Mouse (Mus musculus) common myeloid progenitor, adult 5-6 weeks (primary cell): ENCODE data around the gene Dctn1. TPM values are rescaled to one million over a fixed set of nuclear protein-coding genes. Genes with fewer than 3 reads are reported as not detected.

ENCODE experiments used
- ATAC-seq: replicated peaks from 2 replicates; pipeline ENCODE4 v1.8.0; 2016; ENCODE audit warnings: low read depth, mild to moderate bottlenecking, moderate TSS enrichment, inconsistent platforms; ENCODE audit not compliant: poor library complexity, severe bottlenecking
- total RNA-seq: library from RNA; stranded (forward); fragments of 200-1000, 187-1606 nt; gene quantifications from 2 replicates; pipeline ENCODE4 v1.2.3, GENCODE M21; 2017

The Dctn1 gene
- total RNA-seq, 1 experiment from 2014 or later, result 52.2 TPM

DNA sequence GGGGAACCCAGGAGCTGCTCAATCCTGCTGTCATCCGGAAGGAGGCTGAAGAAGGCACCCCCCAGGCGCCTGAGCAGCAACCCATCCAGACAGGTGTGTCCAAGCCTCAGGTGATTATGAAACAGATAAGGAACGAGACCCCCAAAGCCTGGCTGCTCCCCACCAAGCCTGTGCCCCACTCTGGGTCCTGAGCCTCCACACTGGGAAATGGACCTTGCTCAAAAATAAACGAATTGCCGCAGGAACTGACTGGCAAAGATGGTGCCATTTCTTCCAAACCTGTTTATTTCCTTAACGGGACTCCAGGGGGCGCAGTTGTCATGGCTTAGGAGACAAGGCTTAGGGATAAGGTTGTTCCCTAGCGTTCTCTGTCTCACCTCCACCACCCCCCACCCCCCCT, 3.0 kb upstream of the Dctn1 start:
- ATAC-seq, result 0 out of 2 replicates have a peak, but pooled peaks have one; percentile 9

DNA sequence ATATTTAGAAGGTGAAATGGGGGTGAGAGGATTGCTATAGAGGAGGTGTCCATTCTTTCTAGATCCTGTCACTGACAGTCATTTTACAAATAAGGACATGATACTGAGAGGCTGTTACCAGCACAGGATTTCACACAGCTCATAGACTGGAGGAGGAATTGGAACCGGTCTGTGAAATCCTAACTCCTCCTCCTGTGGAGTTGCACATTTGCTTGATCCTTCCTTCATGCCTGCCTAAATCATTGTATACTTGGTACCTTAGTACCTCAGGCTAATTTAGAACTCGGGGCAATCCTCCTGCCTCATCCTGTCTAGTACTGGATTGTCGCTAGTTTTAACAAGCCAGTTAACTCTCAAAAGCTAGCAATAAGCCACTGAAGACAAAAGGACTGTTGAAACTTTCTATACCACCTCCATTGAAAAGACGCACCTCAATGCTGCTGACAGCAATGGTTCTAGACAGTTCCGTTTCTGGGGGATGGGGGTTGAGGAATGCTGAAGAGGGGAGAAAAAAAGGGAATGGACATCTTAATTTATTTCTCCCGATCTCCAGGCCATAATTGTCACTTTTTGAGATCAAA, 604 bp upstream of the Dctn1 start:
- peak; percentile 16 for ATAC-seq

DNA sequence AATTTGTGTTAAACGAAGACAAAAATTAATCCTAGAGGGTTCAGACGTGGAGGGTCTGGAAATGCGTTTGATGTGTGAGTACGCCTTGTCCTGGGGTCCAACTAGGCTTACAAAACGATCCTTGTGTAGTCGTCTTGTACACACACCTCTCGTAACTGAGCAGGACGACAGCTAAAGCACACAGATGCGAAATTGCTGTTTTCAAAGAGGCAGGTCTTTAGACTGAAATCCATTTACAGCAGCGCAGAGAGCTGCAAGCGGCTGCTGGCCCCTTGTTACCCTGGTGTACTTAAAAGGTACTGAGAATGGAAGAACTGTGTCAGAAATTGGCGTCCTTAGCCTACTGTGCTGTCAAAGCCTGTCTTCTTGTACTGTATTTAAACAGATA, 517 bp downstream of the Dctn1 start:
- peak; percentile 35 for ATAC-seq

DNA sequence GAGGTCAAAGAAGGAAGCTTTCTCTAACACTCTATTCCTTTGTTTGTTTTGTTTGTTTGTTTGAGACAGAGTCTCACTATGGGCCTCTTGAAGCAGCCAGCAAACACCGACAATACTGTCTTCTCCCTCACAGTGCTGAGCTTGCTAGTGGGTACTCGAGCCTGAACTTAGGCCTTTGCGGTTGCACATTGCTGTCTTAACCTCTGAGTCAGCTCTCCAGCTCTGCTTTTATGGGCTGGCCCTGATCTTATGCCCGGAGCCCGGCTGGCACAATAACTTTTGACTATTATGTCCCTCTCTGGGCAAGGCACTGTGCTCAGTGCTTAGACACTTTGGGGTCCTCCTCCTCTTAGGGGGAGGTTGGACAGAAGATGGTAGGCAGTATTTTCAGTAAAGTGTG, 4.2 kb downstream of the Dctn1 start:
- no peak for ATAC-seq

DNA sequence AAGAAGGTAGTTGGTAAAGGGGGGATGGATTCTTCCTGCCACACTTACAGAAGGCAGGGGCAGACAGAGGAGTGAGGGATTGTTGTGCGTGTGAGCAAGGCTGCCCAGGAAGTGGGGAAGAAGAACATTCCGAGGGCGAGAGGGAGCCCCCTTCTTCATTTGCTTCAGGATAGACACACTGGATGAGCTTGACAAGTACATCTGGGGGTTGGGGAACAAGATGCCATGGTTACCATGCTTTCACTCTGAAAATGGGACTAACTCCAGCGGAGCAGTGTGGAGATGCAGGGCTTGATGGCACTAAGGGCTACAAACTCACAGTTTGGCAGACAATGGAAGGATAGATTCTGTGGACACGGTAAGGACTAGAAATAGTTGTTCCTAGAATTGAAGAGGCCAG, 5.3 kb downstream of the Dctn1 start:
- ATAC-seq, result no peak

DNA sequence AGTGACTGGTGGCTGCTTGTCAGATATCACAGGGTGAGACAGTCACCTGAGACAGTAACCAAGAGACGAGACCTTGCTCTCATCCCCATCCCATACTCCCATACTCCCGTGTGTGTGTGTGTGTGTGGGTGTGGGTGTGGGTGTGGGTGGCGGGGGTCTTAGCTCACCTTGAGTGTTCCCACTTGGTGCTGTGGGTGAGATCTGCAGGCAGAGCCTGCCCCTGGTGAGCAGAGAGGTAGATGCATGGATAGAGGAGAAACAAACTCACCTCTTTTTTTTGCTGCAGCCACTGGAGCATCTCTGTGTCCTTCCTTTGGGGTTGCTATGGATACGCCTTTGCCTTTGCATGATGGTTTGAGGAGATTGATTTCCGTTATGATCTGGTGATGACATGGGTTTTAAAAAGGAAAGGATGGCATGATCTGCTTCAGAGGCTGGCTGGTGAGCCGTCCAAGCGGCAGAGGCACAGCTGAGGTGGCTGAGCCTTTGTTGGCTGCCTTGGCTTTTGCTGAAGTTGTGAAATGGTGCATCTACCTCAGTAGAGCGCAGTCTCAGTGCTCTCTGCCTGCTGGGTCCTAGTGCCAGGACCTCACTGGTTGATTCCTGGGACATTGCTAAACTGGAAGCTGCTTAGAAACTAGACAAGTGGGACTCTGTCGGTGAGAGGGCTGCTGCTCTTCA, 6.7 kb downstream of the Dctn1 start:
- ATAC-seq, result no peak

DNA sequence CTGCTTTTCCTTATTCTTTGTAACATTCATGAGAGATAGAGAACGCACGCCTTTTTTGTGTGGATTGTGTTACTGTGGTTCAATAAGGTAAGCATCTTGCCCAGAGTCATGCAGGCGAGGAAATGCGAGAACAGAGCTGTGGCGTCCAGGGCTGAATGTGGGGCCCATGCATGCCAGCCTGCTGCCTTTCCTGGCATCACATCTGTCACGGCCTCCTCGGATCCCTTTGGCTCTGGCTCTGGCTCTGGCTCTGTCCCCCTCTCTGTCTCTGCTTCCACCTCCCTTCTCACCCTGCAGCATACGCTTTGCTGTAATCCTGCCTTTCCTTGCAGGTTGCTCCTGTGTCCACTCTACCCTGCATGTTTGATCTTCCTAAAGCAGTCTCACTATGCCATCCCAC, 10.3 kb downstream of the Dctn1 start:
- no peak for ATAC-seq

DNA sequence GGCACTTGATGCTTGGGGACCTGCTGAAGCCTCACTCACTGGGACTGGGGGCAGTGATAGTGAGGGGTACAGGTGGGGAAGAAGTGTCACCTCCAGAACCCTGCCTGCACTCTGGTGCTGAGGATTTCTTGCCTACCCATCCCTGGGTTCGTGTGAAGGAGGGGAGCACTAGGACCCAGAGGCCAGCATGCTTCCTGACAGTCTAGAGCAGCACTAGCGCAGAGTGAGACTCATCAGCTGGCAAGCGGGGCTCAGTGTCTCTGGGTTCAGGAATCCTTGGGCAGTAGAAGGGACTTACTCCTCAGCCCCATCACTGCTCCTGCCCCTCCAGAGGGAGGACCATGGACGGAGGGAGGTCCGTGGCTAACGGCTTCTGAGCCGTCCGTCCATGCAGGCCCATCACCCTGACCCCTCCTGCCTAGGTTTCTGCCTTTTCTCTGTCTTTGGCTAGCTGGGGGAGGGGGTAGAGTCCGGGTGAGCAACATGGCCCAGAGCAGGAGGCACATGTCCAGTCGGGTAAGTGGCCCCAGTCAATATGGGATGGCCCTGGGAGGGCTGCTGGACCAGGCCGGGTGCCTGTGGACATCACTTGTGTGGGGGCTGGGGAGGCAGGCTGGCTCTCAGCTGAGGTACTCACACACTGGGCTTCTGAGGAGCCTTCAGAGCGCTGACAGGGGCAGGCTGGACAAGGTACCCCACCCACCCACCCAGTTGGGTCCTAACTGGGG, 13.8 kb downstream of the Dctn1 start:
- no peak for ATAC-seq

DNA sequence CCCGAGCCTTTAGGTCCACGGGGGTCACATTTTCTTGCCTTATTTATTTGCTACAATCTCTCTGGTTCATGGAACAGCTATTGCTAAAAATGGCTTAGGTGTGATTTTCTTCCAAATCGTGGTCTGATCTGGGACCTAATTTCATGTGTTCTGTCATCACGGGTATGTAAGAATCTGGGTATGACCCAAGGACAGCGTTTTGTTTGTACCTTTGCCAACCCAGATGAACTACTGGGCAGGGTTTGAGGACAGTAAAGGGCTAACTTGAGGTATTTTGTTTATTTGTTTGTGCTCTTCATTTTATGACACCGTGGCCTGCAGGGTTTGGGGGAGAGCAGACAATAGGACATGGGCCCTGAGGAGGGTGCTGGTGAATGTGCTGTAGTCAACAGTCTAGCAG, 14.9 kb downstream of the Dctn1 start:
- no peak for ATAC-seq

DNA sequence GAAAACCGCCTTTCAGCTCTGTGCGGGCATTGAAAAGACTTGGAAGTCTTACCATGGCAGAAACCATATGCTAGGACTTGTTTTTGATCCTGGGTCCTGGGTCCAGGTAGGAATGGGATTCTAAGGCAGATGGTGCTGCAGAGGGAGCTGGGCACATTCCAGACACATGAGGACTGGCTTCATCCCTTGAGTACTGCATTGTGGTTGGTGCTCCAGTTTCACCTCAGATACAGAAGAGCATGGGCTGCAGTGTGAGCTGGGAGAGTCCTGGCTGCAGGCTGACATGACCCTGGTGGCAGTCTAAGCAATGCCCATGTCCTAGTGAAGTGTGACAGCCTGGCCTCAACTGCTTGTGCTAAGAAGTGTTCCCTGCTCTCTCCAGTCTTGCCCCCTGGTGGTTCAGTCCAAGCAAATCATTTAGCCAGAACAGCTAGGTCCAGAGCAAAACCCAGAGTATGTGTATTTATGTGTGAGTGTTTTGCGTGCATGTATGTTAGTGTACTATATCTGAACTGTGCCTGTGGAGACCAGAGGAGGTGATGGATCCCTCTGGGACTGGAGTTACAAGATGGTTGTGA, 19.2 kb downstream of the Dctn1 start:
- ATAC-seq, result peak; percentile 43; the same call in 1 of the 2 replicates

DNA sequence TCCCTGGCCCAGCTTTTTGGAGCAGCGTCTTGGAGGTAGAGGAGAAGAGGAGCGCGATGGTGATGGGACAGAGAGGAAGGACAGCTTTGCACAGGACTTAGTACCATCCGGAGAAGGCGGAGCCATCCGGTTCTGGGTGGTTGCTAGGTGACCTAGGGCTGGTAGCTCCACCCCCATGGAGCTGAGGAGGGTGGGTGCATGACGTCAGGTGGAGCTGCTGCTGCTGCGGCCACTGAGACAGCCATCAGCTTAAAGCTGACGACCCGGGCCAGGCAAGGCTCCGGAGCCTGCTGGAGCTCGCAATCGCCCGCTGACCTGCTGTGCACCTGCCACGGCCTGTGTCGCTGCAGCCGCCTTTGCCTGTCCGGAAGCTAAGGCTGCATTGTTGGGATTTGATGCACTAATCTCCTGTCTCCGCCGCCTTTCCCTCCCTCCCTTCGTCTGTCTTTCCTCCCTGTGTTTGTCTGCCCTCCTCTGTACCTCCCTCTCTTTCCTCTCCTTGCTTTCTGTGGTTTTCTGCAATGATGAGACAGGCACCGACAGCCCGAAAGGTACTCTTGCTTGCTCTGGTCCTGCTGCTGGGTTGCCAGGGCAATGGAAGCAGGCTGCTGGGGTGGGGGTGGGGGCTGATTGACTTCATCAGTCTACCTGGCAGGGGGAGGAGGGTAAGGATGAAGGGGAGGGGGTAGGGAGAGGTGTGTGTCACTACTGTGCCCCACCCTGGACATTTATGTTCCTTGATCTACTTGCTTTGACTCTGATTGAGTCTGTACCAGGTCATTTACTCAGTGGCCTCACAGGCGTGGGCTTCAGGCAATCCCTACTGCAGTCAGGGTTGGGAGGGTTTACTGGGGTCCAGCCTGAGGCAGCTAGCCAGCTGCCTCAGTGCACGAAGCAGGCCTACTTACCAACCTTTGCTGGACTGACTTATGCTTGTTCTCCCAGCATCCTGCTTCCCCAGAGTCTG, 20.5 kb downstream of the Dctn1 start:
- peak; percentile 89 for ATAC-seq

DNA sequence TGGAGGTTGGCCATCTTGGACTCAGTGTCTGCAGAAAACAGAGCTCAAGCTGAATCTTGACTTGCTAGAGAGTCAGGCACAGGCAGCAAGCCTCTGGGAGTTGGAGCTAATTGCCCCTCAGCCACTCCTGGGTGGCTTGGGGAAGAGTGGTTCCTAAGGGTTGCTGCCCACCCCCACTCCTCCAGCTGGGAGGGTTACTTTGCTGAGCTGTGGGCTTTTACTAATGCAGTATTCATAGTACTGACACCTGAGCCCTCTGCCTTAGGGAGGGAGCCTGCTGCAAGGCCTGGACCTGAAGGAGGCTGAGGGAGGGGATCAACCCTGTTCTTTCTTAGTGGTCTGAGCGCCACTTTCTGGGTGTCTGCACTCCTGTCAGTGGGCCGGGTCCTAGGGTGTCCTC, 21.2 kb downstream of the Dctn1 start:
- no peak for ATAC-seq

DNA sequence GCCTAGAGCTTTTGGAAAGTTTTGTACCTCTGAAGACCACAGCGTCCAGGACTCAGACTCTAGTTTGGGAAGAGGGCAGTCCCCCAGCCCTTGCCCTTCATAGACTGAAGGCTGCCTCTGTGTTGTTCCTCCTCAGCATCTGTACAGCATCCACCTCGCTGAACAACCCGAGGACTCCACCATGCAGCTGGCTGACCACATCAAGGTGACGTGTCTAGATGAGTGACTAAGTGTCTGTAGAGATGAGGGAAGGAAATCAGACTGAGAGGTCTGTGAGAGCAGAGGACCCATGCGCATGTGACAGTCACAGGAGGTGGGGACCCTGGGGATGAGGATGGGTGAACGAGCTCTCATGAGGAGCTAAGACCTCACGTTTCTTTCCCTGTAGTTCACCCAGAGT, 27.9 kb downstream of the Dctn1 start:
- no peak for ATAC-seq

DNA sequence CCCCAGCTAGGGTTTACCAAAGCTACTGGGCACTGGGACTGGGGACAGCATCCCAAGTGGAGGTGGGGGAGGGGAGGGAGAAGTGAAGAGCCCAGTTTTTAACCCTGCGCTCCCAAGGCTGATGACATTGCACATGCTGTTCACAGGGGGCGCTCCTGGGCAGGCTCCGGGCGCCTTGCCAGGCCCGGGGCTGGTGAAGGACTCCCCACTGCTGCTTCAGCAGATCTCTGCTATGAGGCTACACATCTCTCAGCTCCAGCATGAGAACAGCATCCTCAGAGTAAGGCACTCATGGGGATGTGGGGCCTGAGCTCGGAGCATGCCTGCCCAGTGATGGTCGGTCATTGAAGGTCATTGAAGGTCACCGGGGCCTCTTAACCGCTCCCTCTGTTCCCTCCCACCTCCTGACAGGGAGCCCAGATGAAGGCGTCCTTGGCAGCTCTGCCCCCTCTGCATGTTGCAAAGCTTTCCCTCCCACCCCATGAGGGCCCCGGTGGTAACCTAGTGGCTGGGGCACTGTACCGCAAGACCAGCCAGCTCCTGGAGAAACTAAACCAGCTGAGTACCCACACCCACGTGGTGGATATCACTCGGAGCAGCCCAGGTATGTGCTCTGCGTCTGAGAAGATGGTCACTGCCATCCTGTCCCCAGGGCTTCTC, 31.8 kb downstream of the Dctn1 start:
- no peak for ATAC-seq

DNA sequence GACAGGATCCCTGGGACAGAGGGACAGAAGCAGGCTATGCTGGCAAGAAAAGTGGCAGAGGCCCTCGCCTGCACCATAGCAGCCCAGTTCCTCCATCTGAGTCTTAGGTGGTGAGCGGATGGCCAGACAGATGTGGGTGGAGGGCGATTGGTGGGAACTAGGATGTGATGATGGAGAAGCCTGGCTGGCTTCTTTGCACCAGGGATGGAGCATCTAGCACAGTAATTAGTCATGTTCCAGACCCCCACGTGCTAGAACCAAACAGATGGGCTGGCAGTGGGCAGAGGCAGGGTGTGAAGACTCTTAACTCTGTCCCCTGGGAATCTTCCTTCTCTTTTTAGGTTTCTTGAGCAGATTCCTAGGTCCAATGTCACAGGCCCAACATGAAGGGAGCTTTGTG, 37.6 kb downstream of the Dctn1 start:
- ATAC-seq, result no peak

DNA sequence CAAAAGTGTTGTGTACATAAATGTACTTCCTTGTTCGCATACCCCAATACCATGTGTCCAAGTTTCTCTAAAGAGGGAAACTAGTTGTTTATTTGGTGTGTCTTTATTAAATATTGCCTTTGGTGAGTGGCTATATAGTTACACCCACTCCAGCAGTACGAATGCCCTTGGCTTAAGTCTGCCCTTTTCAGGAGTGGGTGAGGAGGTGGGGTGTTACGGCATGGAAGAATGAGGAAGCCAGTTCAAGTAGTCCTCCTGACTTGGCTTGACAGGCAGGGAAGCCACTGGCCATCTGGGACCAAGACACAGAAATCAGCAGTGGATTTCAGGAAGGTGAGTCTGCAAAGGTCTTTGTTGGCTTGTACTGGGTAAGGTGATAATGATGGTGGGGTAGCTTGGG, 40.1 kb downstream of the Dctn1 start:
- no peak for ATAC-seq

DNA sequence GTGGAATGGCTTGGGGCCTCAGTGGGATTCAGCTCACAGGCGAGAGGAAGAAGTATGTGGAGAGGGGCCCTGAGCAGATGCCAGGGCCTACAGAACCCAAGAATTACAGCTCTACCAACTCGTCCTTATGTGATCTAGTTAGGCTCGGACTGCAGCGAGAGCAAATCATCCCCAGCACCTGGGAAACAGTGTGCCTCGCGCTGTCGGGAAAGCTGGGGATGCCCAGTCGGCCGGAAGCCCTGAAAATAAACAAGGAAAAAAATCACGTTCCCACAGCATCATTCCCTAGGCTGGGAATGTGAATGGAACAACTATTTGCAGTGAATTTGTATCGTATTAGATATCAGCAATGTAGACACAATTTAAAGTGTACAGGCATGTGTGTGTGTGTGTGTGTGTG, 40.6 kb downstream of the Dctn1 start:
- ATAC-seq, result no peak

DNA sequence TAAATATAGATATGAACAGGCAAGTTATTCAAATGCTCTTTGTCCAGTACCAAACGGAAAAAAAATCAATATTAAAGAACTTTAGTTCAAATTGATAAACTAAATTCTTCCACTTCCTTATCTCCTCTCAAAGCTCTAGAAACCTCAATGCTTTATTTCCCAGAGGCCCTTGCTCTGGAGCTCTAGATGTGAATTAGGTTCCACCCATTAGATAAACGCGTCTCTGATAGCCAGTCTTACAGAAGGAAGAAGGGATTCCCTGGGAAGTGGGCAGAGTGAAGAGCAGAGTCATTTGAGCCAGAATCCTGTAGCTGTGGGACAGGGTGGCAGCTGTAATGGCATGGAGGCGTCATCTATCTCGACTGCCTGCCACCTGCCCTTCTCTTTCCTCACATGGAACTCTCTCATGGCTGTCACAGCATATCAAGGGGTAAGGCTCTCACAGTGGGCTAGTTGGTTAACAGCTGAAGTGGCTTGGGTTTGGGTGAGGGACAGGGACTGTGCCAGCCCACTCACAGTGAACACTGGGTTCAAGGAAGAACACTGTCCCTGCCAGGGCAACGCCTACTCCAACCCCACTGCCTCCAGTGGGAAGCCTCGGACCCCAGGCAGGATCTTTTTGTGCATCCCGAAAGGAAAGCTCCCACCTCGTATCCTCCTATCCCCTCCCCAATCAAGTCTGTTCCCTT, 41.8 kb downstream of the Dctn1 start:
- ATAC-seq, result no peak

DNA sequence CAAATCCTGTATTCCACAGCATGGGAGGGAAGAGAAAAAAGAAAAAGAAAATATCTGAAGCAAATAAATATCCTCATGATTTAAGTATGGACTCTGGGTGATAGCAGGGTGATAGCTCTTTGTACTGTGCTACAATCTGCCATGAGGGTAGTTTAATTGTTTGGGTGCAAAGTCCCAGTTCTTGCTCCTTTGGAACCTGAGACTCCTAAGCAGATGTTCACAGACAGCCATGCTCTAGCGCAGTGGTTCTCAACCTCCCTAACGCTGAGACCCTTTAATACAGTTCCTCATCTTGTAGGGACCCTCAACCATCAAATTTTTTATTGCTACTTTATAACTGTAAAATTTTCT, 42.3 kb downstream of the Dctn1 start:
- ATAC-seq, result no peak
